Mouse (Mus musculus): Measurements from ENCODE around the gene Cd82. TPM values are rescaled to one million over a fixed set of nuclear protein-coding genes. Genes with fewer than 3 reads are reported as not detected.

Cd82 gene
- 153 TPM for total RNA-seq (2023)

GRCm38 (mm10) chr2:93462760-93463159, at the start of gene Cd82:
Gene Cd82 (minus strand): TSS chr2:93463140.

Other genes starting within 250 kb of the Cd82 start
- gene Tspan18, start 128.6 kb downstream of the Cd82 start, total RNA-seq (2023), result 0.98 TPM
- gene Gm10803, start 97.4 kb upstream of the Cd82 start, total RNA-seq (2023), result not detected
- gene Alx4, start 179.2 kb upstream of the Cd82 start, total RNA-seq (2023), result not detected

Data from CD4-positive naive resting alpha-beta T cell, adult 57 days (primary cell).